Mouse (Mus musculus) C2C12 (cell line): ENCODE measurements around the gene Osgin1.

Source experiments
- CTCF ChIP-seq: IDR thresholded peaks from one replicate; pipeline ENCODE4 v1.5.1; 2011; ENCODE audit not compliant: control insufficient read depth, insufficient read depth, insufficient read length
- MYOG ChIP-seq: IDR thresholded peaks from one replicate; pipeline ENCODE4 v1.6.1; 2011; ENCODE audit not compliant: control insufficient read depth, insufficient read length; ENCODE audit errors: extremely low read depth
- USF1 ChIP-seq: IDR thresholded peaks from one replicate; pipeline ENCODE4 v1.6.1; 2011; ENCODE audit warnings: low read depth, mild to moderate bottlenecking, control low read depth, moderate library complexity

DNA sequence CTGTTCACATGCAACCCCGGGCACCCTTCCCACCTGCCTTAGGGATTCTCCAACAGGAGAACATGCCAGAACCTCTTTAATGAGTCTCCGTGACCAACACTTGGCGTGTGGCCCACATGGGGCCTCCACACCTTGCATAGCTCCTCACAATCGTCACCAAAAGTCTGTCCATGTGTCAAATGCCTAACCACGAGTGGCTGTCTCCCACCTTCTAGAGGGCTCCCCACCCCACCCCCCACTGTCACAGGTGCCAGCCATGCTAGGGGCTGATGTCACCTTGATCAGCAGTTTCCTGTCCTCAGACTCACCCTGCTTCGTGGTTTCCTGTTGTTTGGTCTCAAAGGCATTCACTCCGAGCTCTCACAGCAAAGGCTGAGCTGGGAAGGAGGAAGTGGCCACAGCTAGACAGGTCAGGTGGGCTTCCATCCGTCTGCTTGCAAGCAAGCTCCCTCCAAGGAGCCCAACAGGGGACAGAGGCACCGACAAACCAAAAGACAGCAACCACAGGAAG, 10.2 kb upstream of the Osgin1 start:
- TF ChIP-seq CTCF (no peak), USF1 (no peak), MYOG (no peak)
